Mouse (Mus musculus) thymus, adult 2 months (tissue): ENCODE measurements around the gene Slx1b. TPM values are rescaled to one million over a fixed set of nuclear protein-coding genes. Genes with fewer than 3 reads are reported as not detected.
A peak's percentile ranks its signal among the peaks of the same experiment; 100 is the strongest.

Source experiments
- DNase-seq: peaks from one replicate; pipeline ENCODE4 v3.0.0; 2021
- H3K27ac ChIP-seq: fragments of 200-500 bp; 2 replicates; pipeline ENCODE4 v1.5.1; 2012; ENCODE audit warnings: low read length, control low read depth; ENCODE audit not compliant: control insufficient read depth, insufficient read depth
- H3K27me3 ChIP-seq: fragments of 200-500 bp; 2 replicates; pipeline ENCODE4 v1.6.1; 2012; ENCODE audit warnings: mild to moderate bottlenecking, low read length, moderate library complexity, mixed read lengths; ENCODE audit not compliant: control insufficient read depth, insufficient read depth
- H3K36me3 ChIP-seq: fragments of 200-500 bp; 2 replicates; pipeline ENCODE4 v1.6.1; 2012; ENCODE audit warnings: mild to moderate bottlenecking, low read length, moderate library complexity; ENCODE audit not compliant: control insufficient read depth, insufficient read depth
- H3K4me1 ChIP-seq: fragments of 200-500 bp; replicated peaks from 2 replicates; pipeline ENCODE4 v1.6.1; 2012; ENCODE audit warnings: low read length; ENCODE audit not compliant: control insufficient read depth, insufficient read depth
- H3K4me3 ChIP-seq: fragments of 200-500 bp; 2 replicates; pipeline ENCODE4 v1.5.1; 2012; ENCODE audit warnings: mild to moderate bottlenecking, low read length, control low read depth, moderate library complexity; ENCODE audit not compliant: control insufficient read depth, insufficient read depth
- CTCF ChIP-seq: fragments of 200-500 bp; IDR thresholded peaks from 2 replicates; pipeline ENCODE4 v1.5.1; 2012; ENCODE audit warnings: mild to moderate bottlenecking, control low read depth, low read length, moderate library complexity, borderline replicate concordance; ENCODE audit not compliant: control insufficient read depth, poor library complexity, insufficient read depth; ENCODE audit errors: extremely low read depth
- POLR2A ChIP-seq: fragments of 200-500 bp; IDR thresholded peaks from 2 replicates; pipeline ENCODE4 v1.6.1; 2012; ENCODE audit warnings: mild to moderate bottlenecking, low read length, control low read depth, moderate library complexity; ENCODE audit not compliant: control insufficient read depth, poor library complexity, insufficient read depth; ENCODE audit errors: extremely low read depth
- WGBS: fragments of 180-500 bp; shearing (Covaris S2); methylation state at CpG from one replicate; pipeline ENCODE4 v1.1.7; 2018; 5-methylcytosine and 5-hydroxymethylcytosine counted together
- polyA plus RNA-seq: library from polyadenylated mRNA; depleted of rRNA; stranded (reverse); fragments of >200 nt; gene quantifications from 2 replicates; pipeline ENCODE4 v1.2.3, GENCODE M21; 2012

The Slx1b gene
- polyA plus RNA-seq, 1 experiment: 34.6 TPM

- Histone ChIP-seq H3K36me3 (no peaks in the 10 kb centered on the region), H3K27me3 (no peaks in the 10 kb centered on the region), H3K4me3 (no peak overlapping the region), H3K27ac (no peak overlapping the region), H3K4me1 (no peaks in the 10 kb centered on the region)
- TF ChIP-seq POLR2A (no peak), CTCF (no peak)
- WGBS: 95% methylated on average over 5 of the region's 5 CpGs
- DNase-seq: no peak
Measured at GRCm38 (mm10) chr7:126679683-126680082, 15.9 kb downstream of the Slx1b start.

- H3K27ac ChIP-seq: no peak overlapping the region
- no peaks in the 10 kb centered on the region for H3K27me3 ChIP-seq
- WGBS: 97% methylated on average over 8 of the region's 8 CpGs
- no peak overlapping the region for H3K4me3 ChIP-seq
- DNase-seq: no peak
- no peak for TF ChIP-seq POLR2A
- no peak for TF ChIP-seq CTCF
- no peaks in the 10 kb centered on the region for H3K36me3 ChIP-seq
- H3K4me1 ChIP-seq: no peaks in the 10 kb centered on the region
Measured at GRCm38 (mm10) chr7:126678545-126679341, 16.8 kb downstream of the Slx1b start.

- no peak overlapping the region for H3K4me3 ChIP-seq
- H3K4me1 ChIP-seq: no peaks in the 10 kb centered on the region
- H3K36me3 ChIP-seq: peaks cover 8% of the 10 kb centered on the region; the same call in 1 of the 2 replicates
- WGBS: 82% methylated on average over 4 of the region's 4 CpGs
- TF ChIP-seq CTCF: no peak
- no peak for TF ChIP-seq POLR2A
- DNase-seq: no peak
- H3K27ac ChIP-seq: no peak overlapping the region
- H3K27me3 ChIP-seq: no peaks in the 10 kb centered on the region
Measured at GRCm38 (mm10) chr7:126676631-126677220, 18.9 kb downstream of the Slx1b start.

GRCm38 (mm10) chr7:126676207-126676606 is 19.4 kb downstream of the Slx1b start, which contains the start of gene Sult1a1:
TSS of gene Sult1a1 (minus strand) at chr7:126676432.
- Histone ChIP-seq H3K4me3 (no peak within 1 kb of the TSS), H3K27ac (0 out of 2 replicates have a peak within 1 kb of the TSS, but pooled peaks have one; percentile 6), H3K4me1 (no peaks in the 10 kb centered on the region), H3K27me3 (no peaks in the 10 kb centered on the region), H3K36me3 (peaks cover 8% of the 10 kb centered on the region; the same call in 1 of the 2 replicates)
- TF ChIP-seq POLR2A: no peak
- no peak for TF ChIP-seq CTCF
- DNase-seq: no peak
- 91% methylated on average over 1 of the region's 1 CpGs for WGBS

GRCm38 (mm10) chr7:126675104-126675503 is 20.5 kb downstream of the Slx1b start:
- Histone ChIP-seq H3K27ac (no peak overlapping the region), H3K27me3 (no peaks in the 10 kb centered on the region), H3K4me3 (no peak overlapping the region), H3K4me1 (no peaks in the 10 kb centered on the region), H3K36me3 (peaks cover 8% of the 10 kb centered on the region; the same call in 1 of the 2 replicates)
- 98% methylated on average over 8 of the region's 8 CpGs for WGBS
- TF ChIP-seq CTCF (no peak), POLR2A (no peak)
- DNase-seq: no peak

GRCm38 (mm10) chr7:126672111-126672510 is 23.5 kb downstream of the Slx1b start:
- no peak for DNase-seq
- Histone ChIP-seq H3K4me1 (0 out of 2 replicates have a peak, but pooled peaks cover 2% of the 10 kb centered on the region), H3K4me3 (no peak overlapping the region), H3K27ac (no peak overlapping the region), H3K36me3 (peaks cover 8% of the 10 kb centered on the region; the same call in 1 of the 2 replicates), H3K27me3 (no peaks in the 10 kb centered on the region)
- whole genome bisulfite sequencing: 97% methylated on average over 9 of the region's 9 CpGs
- TF ChIP-seq POLR2A: no peak
- no peak for TF ChIP-seq CTCF
